Mouse (Mus musculus): ENCODE measurements around the gene Uaca. TPM values are rescaled to one million over a fixed set of nuclear protein-coding genes. Genes with fewer than 3 reads are reported as not detected.

The Uaca gene
- total RNA-seq, 2 experiments from 2014 or later: 40.7 to 51.1 TPM

DNA sequence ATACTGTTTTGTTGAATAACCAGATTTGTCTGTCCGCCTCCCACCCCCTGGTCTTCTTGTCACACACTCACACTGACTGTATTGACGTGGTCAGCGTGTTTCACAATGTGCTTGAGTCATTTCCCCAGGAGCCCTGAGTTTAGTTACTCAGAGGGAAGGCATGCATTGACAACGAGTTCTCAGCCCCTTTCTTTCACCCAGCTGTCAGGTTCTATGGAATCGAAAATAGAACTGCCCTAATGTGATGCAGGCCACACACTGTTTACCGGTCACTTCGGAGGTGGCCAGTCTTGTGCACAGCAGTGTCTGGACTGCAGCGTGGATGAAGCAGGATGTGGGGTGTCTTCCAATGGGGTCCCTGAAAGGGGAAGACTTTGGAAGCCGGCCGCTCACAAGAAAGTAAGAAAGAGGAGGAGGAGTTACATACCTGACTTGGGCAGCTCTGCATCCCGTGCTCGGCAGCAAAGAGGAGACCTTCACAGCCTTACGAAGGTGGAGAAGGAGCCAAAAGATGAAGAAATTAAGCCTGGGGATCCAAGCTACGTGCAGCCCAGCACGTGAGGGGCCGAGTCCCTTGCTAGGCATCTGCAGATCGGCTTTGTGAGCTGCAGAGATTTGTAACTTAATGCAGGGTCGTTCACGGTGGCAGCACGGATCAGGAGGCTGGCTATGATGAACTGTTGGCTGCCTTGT is 43.3 kb downstream of the Uaca start:
- peak; percentile 71 for DNase-seq

DNA sequence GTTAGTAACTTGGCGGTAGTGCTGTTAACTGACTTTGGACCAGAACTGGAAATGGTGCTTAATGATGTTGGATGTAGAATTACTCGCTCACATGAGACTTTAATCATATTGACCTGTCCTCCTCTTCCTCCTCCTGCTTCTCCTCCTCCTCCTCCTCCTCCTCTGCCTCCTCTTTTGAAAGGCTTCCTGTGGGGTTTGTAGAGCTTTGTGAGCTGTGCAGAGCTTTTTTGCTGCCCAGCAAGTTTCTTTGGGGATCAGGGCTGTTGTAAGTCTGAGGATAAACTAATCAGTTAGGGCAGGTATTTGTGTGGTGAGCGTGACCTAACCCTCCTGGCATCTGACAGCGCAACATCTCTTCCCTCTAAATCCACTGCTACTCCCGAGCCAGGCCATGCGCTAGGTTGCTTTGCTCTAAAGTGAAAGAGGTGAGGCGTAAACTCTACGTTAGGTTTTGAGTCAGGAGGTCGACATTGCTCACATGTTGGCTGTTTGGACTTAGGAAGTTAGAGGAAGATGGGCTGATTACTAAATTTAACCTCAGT is 44.1 kb downstream of the Uaca start:
- DNase-seq: peak; percentile 26

DNA sequence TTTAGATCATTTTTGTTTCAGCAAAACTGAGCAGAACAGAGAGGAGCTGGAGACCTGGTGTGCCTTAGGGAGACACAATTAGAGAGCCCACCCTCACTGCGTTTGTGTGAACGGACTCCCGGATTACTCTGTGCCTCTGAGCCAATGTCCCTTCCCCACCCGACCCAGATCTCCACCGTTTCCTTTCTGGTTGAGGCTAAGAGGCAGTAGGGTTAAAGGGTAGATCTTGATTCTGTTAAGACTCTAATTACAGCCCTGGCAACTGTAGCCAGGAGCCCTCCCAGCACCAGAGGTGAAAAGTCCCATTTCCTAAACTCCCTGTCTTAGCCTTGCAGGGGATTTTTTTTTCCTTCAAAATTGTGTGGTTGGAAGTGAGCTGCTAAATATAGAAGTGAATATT is 47.1 kb downstream of the Uaca start:
- DNase-seq: peak; percentile 27

DNA sequence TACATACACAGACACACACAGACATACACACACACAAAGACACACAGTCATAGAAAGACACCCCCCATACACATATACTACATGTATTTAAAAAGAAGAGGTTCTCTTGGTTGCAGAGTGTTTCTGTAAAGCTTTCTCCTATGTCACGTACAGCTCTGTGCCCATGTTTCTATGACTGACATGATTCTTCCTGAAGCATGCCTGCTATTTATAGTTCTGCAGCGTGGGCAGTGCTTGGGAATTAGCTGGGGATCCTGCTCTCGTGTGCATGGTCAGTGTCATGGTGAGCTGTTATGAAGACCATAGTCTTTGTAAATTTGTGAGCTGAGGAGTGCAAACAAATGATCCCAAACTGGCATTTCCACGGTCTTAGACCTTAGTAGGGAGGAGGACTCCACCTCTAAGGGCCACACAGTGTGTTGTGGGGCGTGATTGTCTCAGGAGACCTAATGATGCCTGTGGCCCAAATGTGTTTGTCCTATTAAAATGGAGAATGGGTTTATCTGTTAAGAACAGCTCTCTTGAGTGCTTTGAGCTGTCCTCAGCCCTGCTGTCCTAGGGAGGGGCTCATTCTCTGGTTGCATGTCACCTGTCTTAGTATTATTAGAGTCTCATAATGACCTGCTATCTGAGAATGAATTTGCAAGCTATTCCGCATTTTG is 49.2 kb downstream of the Uaca start:
- DNase-seq: no peak

DNA sequence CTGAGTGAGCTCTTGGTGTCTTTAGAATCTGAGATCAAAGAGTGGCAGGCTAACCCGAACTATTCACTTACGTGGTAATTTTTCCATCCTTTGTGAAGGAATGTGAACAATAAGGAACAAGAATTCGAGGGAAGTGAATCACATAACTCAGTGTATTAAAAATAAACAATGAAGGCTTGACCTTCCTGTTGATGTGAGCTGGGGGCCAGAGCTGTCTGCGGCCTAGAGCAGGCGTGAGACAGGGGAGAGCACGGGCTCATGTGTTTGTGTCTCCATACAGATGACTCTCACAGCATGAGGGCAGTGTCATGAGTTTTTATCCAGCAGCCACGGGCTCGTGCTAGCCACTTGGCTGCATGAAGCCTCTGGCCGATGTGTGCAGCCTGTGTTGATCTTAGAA is 54.4 kb downstream of the Uaca start:
- DNase-seq: no peak

GRCm38 (mm10) chr9:60849986-60850385 is 55.6 kb downstream of the Uaca start:
- DNase-seq: no peak

- DNase-seq: peak; percentile 42
These were observed 59.9 kb downstream of the Uaca start for GRCm38 (mm10) chr9:60854196-60854595.

- DNase-seq: peak; percentile 77
These were observed 63.5 kb downstream of the Uaca start for GRCm38 (mm10) chr9:60857833-60858232.

- peak; percentile 56 for DNase-seq
These were observed 64.1 kb downstream of the Uaca start for GRCm38 (mm10) chr9:60858306-60858960.

DNA sequence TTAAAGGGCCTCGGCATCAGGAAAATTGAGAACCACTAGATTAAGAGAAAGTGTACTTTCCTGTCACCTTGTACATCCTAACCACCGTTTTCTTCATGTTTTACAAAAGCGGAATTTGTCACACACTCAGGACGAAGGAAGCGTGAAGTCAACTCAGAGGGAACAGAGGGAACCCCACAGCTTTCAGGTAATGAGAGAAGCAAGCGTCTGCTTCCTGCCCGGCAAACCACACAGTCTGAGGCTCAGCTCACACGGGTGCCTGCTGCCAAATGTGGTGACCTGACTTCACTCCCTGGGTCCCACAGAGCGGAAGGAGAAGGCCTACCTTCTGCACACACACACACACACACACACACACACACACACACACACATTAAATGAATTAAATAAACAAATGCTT is 64.7 kb downstream of the Uaca start:
- DNase-seq: no peak

DNA sequence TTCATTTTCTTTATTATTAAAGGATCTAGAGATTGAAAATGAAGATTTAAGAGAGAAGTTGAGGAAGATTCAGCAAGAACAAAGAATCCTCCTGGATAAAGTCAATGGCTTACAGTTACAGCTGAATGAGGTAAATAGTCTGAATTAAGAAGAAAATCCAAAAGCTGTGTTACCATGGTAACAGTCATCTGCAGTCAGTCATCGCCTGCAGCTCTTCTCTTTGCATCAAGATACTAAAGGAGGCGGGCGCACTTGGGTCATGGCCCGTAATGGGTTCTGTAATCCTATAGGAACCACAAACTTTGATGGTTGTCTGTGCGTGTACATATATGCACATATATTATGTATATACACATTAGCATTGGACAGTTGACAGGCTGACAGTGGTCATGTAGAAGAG is 66.7 kb downstream of the Uaca start:
- DNase-seq: no peak

DNA sequence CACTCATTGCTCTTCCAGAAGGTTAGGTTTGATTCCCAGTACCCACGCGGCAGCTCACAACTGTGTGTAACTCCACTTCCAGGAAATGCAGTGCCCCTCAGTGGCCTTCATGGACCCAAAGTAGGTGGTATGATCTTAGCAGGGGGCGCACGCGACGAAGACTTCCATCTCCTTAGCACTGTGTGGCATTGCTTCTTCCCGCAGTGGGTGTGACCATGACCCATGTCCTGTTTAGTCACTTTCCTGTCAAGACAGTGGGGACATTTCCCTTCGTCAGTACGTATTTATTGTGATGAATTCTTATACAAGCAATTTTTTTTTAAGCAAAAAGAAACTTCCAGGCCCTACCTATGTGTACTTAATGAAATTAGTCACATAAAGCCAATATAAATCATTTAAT is 70.3 kb downstream of the Uaca start:
- no peak for DNase-seq

- no peak for DNase-seq
These were observed 71.5 kb downstream of the Uaca start for GRCm38 (mm10) chr9:60865866-60866265.

GRCm38 (mm10) chr9:60870451-60870850 is 76.1 kb downstream of the Uaca start:
- DNase-seq: no peak

- DNase-seq: peak; percentile 29
These were observed 76.7 kb downstream of the Uaca start for GRCm38 (mm10) chr9:60870919-60871503.

DNA sequence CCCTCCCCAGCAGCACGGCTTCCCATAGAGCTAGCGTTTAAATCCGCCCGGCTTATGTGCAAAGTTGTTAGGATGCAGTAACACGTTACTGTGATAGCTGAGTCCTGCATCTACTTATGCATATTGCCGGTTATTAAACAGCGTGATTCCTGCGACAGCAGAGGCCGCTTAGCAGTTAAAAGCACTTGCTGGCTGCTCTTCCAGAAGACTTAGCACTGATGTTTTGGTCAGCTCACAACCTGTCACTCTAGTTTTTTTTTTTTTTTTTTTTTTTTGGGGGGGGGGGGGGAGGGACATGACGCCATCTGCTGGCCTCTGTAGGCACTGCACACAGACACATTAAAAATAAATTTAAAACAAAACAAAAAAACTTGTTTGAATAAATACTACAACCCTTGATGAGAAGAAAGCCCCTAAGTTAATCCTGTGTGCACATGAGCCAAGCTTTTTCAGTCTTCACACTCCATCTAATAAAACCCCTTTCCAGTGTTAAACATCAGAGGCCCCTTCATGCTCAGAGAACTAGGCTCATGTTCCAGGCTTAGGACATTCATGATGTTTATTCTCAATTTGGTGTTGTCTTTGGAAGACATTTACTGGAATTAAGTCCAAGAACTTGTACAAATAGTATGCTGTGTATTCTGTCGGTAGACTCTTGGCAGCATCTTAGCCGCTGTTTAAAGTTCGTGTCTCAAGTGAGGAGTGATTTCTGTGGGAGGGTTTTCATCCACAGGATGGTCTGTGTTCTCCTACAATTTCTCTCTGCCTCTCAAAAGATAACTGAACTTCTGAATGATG is 79.1 kb downstream of the Uaca start:
- no peak for DNase-seq

- DNase-seq: no peak
These were observed 79.7 kb downstream of the Uaca start for GRCm38 (mm10) chr9:60874055-60874392.

- DNase-seq: no peak
These were observed 81.7 kb downstream of the Uaca start for GRCm38 (mm10) chr9:60876085-60876484.

DNA sequence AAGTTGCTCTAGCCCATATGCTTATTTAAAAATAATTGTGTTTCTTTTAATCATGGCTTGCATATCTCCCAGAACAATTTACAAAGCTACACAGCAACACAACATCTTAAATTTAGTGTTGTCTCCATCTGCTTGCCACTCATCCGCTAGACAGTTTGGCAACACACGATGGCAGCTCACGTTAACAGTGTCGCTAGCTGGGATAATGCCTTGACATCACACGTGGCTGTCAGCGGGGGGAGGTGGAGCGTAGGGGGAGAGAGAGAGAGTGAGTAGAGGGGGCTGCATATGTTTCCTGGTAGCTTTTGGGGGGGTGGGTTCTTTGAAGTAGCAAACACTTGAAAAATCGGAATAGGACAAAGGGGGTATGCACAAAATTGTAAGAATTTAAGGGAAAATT is 82.2 kb downstream of the Uaca start:
- DNase-seq: no peak

DNA sequence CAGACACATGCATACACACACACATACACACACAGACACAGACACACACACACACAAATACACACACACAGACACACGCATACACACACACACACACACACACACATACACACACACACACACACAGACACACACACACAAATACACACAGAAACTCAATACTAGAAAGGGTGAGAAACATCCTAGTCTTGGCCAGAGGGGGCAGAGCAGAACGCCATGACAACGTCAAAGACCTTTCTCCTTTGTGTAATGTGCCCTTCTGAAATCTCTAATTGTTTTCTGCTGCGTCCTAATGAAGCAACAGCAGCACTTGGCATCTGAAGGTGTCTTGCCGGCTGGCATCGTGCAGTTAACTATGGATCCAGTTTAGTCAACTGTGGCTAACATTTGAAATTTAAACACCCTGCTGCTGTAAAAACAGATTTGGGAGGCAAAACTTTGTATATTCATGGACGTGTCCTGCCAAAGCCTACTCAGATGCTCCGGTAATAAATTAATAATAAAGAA is 83.8 kb downstream of the Uaca start:
- DNase-seq: no peak

DNA sequence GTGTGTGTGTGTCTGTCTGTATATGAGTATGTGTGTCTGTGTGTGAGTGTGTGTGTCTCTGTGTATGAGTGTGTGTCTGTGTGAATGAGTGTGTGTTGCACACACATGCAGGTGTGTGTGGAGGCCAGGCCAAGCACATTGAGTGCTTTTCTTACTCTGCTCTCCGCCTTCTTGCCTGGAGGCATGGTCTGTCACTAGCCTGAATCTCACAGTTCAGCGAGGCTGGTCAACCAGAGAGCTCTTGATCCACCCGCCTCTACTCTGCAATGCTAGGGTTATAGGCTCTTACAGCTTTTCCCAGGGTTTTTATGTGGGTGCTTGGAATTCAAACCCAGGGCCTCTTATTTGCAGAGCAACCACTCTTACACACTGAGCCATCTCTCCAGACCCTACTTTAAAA is 84.3 kb downstream of the Uaca start:
- DNase-seq: no peak

- no peak for DNase-seq
These were observed 90.8 kb downstream of the Uaca start for GRCm38 (mm10) chr9:60885148-60885547.

Data from adrenal gland, postnatal 10 days (tissue).